Mouse (Mus musculus): ENCODE results near the gene Aff4. TPM values are rescaled to one million over a fixed set of nuclear protein-coding genes. Genes with fewer than 3 reads are reported as not detected.
"Not testable (repeated sequence)": the region's sequence is repeated elsewhere in the genome, so short reads cannot be mapped to it uniquely, and the experiment has no call there.

Aff4 gene
- polyA plus RNA-seq, 1 experiment from 2014 or later = 46.0 TPM

DNA sequence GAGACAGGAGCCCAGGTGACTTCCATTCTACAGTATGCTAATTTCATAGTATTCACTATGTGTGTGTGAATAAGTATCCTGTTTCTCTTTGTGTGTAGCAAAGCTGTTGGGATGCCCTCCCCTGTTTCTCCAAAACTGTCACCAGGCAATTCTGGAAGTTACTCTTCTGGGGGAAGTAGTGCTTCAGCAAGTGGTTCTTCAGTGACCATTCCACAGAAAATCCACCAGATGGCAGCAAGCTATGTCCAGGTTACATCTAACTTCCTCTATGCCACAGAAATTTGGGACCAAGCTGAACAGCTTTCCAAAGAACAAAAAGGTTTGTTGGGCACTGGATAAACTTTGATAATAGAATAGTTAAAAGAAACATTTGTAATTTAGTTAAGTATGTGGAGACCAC, 61.1 kb downstream of the Aff4 start:
- no peak overlapping the region for H3K4me3 ChIP-seq (ENCODE audit: low read depth, low read length)
- no peaks in the 10 kb centered on the region for H3K4me1 ChIP-seq (replicated peaks; ENCODE audit: control insufficient read depth, insufficient read depth, low read length)
- peaks cover 15% of the 10 kb centered on the region; the same call in 1 of the 2 replicates for H3K36me3 ChIP-seq (ENCODE audit: control insufficient read depth, insufficient read depth, low read length)
- ATAC-seq (replicated peaks; ENCODE audit: low FRiP score) (no peak), DNase-seq (ENCODE audit: low spot score) (no peak)
- H3K27ac ChIP-seq (ENCODE audit: low read depth, low read length) = no peak overlapping the region
- H3K9me3 ChIP-seq (ENCODE audit: control insufficient read depth, low read length) = no peaks in the 10 kb centered on the region
- H3K27me3 ChIP-seq (ENCODE audit: control insufficient read depth, insufficient read depth, low read length) = no peaks in the 10 kb centered on the region
- no peak overlapping the region for H3K4me2 ChIP-seq (ENCODE audit: low read depth, low read length, severe bottlenecking)
- H3K9ac ChIP-seq (ENCODE audit: low read length) = no peak overlapping the region

DNA sequence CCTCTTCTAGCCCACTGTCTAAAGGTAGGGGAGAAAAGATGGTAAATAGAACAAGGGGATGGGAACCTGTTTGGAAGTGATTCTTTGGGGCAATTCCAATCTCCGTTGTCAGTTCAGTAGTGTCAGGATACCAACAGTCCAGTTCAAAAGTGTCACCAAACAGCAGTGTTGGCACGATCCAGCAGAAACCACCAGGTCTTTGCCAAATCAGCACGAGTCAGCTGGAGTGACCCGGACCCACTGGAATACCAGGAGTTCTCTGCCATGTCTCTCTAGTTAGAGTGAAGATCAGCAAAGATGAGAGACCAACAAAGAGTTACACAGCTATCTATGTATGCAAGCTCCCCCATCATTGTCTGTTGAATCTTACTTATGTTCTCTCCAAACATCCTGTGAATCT, 63.2 kb downstream of the Aff4 start:
- Histone ChIP-seq H3K36me3 (ENCODE audit: control insufficient read depth, insufficient read depth, low read length) (peaks cover 10% of the 10 kb centered on the region; the same call in 1 of the 2 replicates), H3K27ac (ENCODE audit: low read depth, low read length) (no peak overlapping the region), H3K9me3 (ENCODE audit: control insufficient read depth, low read length) (no peaks in the 10 kb centered on the region), H3K9ac (ENCODE audit: low read length) (no peak overlapping the region), H3K4me3 (ENCODE audit: low read depth, low read length) (no peak overlapping the region), H3K4me1 (replicated peaks; ENCODE audit: control insufficient read depth, insufficient read depth, low read length) (no peaks in the 10 kb centered on the region), H3K27me3 (ENCODE audit: control insufficient read depth, insufficient read depth, low read length) (no peaks in the 10 kb centered on the region), H3K4me2 (ENCODE audit: low read depth, low read length, severe bottlenecking) (no peak overlapping the region)
- ATAC-seq (replicated peaks; ENCODE audit: low FRiP score) = no peak
- WGBS = 98% methylated on average over 4 of the region's 4 CpGs
- DNase-seq (ENCODE audit: low spot score) = no peak

DNA sequence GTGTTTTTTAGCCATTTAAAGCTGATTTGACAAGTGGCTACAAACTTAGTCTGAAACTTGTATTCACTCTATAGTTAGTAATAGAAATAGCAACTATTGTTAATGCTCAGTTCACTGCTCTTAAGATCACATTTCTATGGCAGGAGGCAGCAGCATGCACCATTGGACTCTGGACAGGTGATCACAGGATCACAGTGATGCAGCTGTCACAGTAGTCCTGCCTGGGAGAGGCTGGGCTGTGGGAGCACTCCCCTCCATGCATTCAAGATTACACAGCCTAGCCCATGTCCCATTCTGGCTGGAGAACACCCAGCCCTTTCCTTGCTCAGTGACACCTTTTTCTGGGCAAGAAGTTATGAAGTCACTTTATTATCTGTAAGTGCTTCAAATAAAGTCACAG, 67.4 kb downstream of the Aff4 start:
- H3K27ac ChIP-seq (ENCODE audit: low read depth, low read length) = no peak overlapping the region
- ATAC-seq (replicated peaks; ENCODE audit: low FRiP score) (no peak), DNase-seq (ENCODE audit: low spot score) (no peak)
- H3K27me3 ChIP-seq (ENCODE audit: control insufficient read depth, insufficient read depth, low read length) = no peaks in the 10 kb centered on the region
- H3K4me2 ChIP-seq (ENCODE audit: low read depth, low read length, severe bottlenecking) = no peak overlapping the region
- H3K4me1 ChIP-seq (replicated peaks; ENCODE audit: control insufficient read depth, insufficient read depth, low read length) = no peaks in the 10 kb centered on the region
- H3K9ac ChIP-seq (ENCODE audit: low read length) = no peak overlapping the region
- no peak overlapping the region for H3K4me3 ChIP-seq (ENCODE audit: low read depth, low read length)
- H3K36me3 ChIP-seq (ENCODE audit: control insufficient read depth, insufficient read depth, low read length) = peaks cover 2% of the 10 kb centered on the region; the same call in 1 of the 2 replicates
- no peaks in the 10 kb centered on the region for H3K9me3 ChIP-seq (ENCODE audit: control insufficient read depth, low read length)

DNA sequence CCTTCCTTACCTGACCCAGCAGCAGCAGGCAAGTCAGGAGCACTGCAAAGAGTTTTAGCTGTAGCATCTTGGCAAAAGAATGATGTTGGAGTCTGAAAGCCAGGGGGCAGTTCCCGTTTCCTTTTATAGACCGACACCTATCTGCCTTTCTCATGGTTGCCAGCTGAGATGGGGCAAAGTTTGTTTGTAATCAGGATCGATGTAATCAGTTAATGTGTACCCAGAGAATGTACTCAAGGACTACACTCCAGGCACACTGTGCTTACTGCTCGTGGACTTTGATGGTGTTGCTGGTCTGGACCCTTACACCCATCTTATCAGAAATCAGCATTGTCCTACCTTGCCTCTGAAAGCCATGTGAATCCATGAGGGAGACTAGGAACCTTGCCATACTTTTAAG, 72.4 kb downstream of the Aff4 start, which contains the start of gene Leap2:
TSS of gene Leap2 (minus strand) at position 135 of the 400 bp plus-strand sequence.
- WGBS = 94% methylated on average over 4 of the region's 4 CpGs
- ATAC-seq (replicated peaks; ENCODE audit: low FRiP score) (no peak), DNase-seq (ENCODE audit: low spot score) (no peak)

DNA sequence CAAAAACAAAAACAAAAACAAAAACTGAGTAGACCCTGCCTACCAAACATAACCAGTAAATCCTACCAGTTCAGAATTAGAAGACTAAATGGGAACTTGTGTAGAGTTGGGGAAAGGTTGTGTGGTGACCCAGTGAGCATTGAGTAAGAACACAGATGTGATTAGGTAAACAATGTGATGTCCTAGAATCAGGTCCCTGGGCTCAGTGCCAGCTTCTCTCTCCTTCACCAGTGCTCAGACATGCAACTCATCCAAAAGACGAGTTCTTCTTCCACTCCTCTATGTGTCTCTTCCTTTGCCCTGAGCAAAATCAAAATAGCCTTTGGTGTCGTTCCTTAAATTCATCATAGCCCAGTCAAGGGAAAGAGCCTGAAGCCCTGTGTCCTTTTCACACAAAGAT, 74.2 kb downstream of the Aff4 start:
- no peak for ATAC-seq (replicated peaks; ENCODE audit: low FRiP score)
- Histone ChIP-seq H3K27ac (ENCODE audit: low read depth, low read length) (no peak overlapping the region), H3K36me3 (ENCODE audit: control insufficient read depth, insufficient read depth, low read length) (no peaks in the 10 kb centered on the region; the same call in 1 of the 2 replicates), H3K9ac (ENCODE audit: low read length) (no peak overlapping the region), H3K27me3 (ENCODE audit: control insufficient read depth, insufficient read depth, low read length) (no peaks in the 10 kb centered on the region), H3K4me1 (replicated peaks; ENCODE audit: control insufficient read depth, insufficient read depth, low read length) (no peaks in the 10 kb centered on the region; the same call in 1 of the 2 replicates), H3K9me3 (ENCODE audit: control insufficient read depth, low read length) (no peaks in the 10 kb centered on the region), H3K4me2 (ENCODE audit: low read depth, low read length, severe bottlenecking) (no peak overlapping the region), H3K4me3 (ENCODE audit: low read depth, low read length) (no peak overlapping the region)
- 84% methylated on average over 2 of the region's 2 CpGs for WGBS
- no peak for DNase-seq (ENCODE audit: low spot score)

More for the DNA sequence above, 72.4 kb downstream of the Aff4 start, which contains the start of gene Leap2:
- Histone ChIP-seq H3K27ac (ENCODE audit: low read depth, low read length) (no peak within 1 kb of the TSS), H3K36me3 (ENCODE audit: control insufficient read depth, insufficient read depth, low read length) (no peaks in the 10 kb centered on the region; the same call in 1 of the 2 replicates), H3K4me3 (ENCODE audit: low read depth, low read length) (no peak within 1 kb of the TSS), H3K27me3 (ENCODE audit: control insufficient read depth, insufficient read depth, low read length) (no peaks in the 10 kb centered on the region), H3K4me1 (replicated peaks; ENCODE audit: control insufficient read depth, insufficient read depth, low read length) (no peaks in the 10 kb centered on the region), H3K9me3 (ENCODE audit: control insufficient read depth, low read length) (no peaks in the 10 kb centered on the region), H3K9ac (ENCODE audit: low read length) (no peak within 1 kb of the TSS), H3K4me2 (ENCODE audit: low read depth, low read length, severe bottlenecking) (no peak within 1 kb of the TSS)

DNA sequence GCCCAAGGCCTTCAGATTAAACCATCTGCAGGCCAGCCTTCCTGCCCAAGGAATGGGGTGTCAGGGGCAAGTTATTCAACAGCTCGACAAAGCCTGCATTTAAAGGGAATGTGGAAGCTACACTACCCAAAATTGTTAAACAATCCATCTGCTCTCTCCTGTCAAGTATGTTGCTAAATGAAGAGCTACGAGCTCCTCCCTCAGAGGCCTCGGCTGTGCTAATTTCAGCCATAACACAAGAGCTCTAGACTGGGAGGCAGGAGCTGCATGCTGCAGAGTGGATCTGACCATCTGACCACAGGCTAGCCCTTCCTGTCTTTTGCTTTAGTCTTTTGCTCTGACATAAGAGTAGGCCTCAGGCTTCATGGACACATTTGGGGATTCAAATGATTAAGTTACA, 74.6 kb downstream of the Aff4 start:
- H3K4me2 ChIP-seq (ENCODE audit: low read depth, low read length, severe bottlenecking) = no peak overlapping the region
- H3K27ac ChIP-seq (ENCODE audit: low read depth, low read length) = no peak overlapping the region
- H3K4me3 ChIP-seq (ENCODE audit: low read depth, low read length) = no peak overlapping the region
- no peak overlapping the region for H3K9ac ChIP-seq (ENCODE audit: low read length)
- 82% methylated on average over 3 of the region's 3 CpGs for WGBS
- H3K27me3 ChIP-seq (ENCODE audit: control insufficient read depth, insufficient read depth, low read length) = no peaks in the 10 kb centered on the region
- DNase-seq (ENCODE audit: low spot score) (no peak), ATAC-seq (replicated peaks; ENCODE audit: low FRiP score) (no peak)
- H3K4me1 ChIP-seq (replicated peaks; ENCODE audit: control insufficient read depth, insufficient read depth, low read length) = no peaks in the 10 kb centered on the region; the same call in 1 of the 2 replicates
- H3K9me3 ChIP-seq (ENCODE audit: control insufficient read depth, low read length) = no peaks in the 10 kb centered on the region
- H3K36me3 ChIP-seq (ENCODE audit: control insufficient read depth, insufficient read depth, low read length) = no peaks in the 10 kb centered on the region; the same call in 1 of the 2 replicates

DNA sequence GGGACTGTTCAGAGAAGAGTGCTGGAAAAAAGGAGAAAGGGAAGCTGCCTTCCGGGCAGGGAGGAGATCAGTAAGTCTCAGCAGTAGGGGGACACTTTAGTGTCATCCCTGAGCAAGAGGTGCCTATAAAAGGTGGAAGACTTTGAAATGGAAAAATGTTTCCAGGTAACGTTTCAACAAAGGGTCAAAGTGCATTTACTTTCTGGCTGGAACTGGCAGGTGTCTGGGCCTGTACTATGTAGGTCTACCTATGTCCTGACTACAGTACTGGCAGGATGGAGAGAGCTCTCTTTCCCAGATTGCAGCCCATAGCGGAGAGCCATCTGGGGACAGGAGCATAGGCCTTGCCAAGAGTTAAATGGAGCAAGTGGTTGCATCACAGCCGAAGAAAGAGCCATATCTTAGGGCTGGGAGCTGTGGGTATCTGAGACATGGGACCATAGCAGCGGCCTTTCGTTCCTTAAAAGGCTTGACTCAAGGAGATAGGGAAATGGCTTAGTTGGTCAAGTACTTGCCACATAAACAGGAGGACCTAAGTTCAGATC, 75.2 kb downstream of the Aff4 start:
- no peak for DNase-seq (ENCODE audit: low spot score)
- Histone ChIP-seq H3K4me2 (ENCODE audit: low read depth, low read length, severe bottlenecking) (no peak overlapping the region), H3K4me1 (replicated peaks; ENCODE audit: control insufficient read depth, insufficient read depth, low read length) (no peaks in the 10 kb centered on the region; the same call in 1 of the 2 replicates), H3K9ac (ENCODE audit: low read length) (no peak overlapping the region), H3K27ac (ENCODE audit: low read depth, low read length) (no peak overlapping the region), H3K36me3 (ENCODE audit: control insufficient read depth, insufficient read depth, low read length) (no peaks in the 10 kb centered on the region; the same call in 1 of the 2 replicates), H3K4me3 (ENCODE audit: low read depth, low read length) (no peak overlapping the region), H3K27me3 (ENCODE audit: control insufficient read depth, insufficient read depth, low read length) (no peaks in the 10 kb centered on the region), H3K9me3 (ENCODE audit: control insufficient read depth, low read length) (no peaks in the 10 kb centered on the region)
- 86% methylated on average over 6 of the region's 6 CpGs for WGBS
- no peak for ATAC-seq (replicated peaks; ENCODE audit: low FRiP score)

DNA sequence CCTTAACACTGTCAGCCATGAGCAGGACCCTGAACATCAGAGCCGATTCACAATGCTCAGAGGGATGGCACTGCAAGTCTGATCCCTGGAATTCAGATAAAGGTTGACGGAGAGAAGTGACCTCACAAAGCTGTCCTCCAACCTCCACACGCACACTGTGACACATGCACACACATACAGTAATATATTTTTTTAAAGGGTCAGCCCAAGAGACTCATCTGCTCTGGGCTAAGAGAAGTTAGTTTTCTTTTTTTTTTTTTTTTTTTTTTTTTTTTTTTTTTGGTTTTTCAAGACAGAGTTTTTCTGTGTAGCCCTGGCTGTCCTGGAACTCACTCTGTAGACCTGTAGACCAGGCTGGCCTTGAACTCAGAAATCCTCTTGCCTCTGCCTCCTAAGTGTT, 76.3 kb downstream of the Aff4 start:
- not testable (repeated sequence) for H3K9me3 ChIP-seq (ENCODE audit: control insufficient read depth, low read length); H3K9ac ChIP-seq (ENCODE audit: low read length); H3K4me3 ChIP-seq (ENCODE audit: low read depth, low read length); H3K36me3 ChIP-seq (ENCODE audit: control insufficient read depth, insufficient read depth, low read length); H3K27ac ChIP-seq (ENCODE audit: low read depth, low read length); H3K4me2 ChIP-seq (ENCODE audit: low read depth, low read length, severe bottlenecking); H3K4me1 ChIP-seq (replicated peaks; ENCODE audit: control insufficient read depth, insufficient read depth, low read length); DNase-seq (ENCODE audit: low spot score); H3K27me3 ChIP-seq (ENCODE audit: control insufficient read depth, insufficient read depth, low read length); ATAC-seq (replicated peaks; ENCODE audit: low FRiP score)
- 89% methylated on average over 3 of the region's 3 CpGs for WGBS
